Mouse (Mus musculus) cerebellum, adult 8-10 months (tissue): ENCODE data around the gene Ly6g6d.
"Not testable (repeated sequence)": the region's sequence is repeated elsewhere in the genome, so short reads cannot be mapped to it uniquely, and the experiment has no call there.

Experiments used
- DNase-seq: peaks from one replicate; pipeline ENCODE4 v3.0.0; 2022

Ly6g6d gene

GRCm38 (mm10) chr17:35077786-35078233 lies at the start of gene Ly6g6d:
Gene Ly6g6d, minus strand, starts transcription at chr17:35078065.
- no peak for DNase-seq

GRCm38 (mm10) chr17:35127017-35127416 lies 49.2 kb upstream of the Ly6g6d start:
- DNase-seq = no peak

GRCm38 (mm10) chr17:35126206-35126611 lies 48.3 kb upstream of the Ly6g6d start, which contains the start of gene D17H6S53E:
Gene D17H6S53E, plus strand, starts transcription at chr17:35126373.
- DNase-seq = peak; percentile 63

- no peak for DNase-seq
Observed at GRCm38 (mm10) chr17:35125578-35125977, 47.7 kb upstream of the Ly6g6d start.

- DNase-seq = no peak
Observed at GRCm38 (mm10) chr17:35125081-35125480, 47.2 kb upstream of the Ly6g6d start.

- DNase-seq = not testable (repeated sequence)
Observed at GRCm38 (mm10) chr17:35124261-35124896, 46.5 kb upstream of the Ly6g6d start.

GRCm38 (mm10) chr17:35123287-35123686 lies 45.4 kb upstream of the Ly6g6d start:
- DNase-seq = not testable (repeated sequence)

GRCm38 (mm10) chr17:35121871-35122303 lies 44.0 kb upstream of the Ly6g6d start, which contains the start of gene Csnk2b:
Gene Csnk2b, minus strand, starts transcription at chr17:35122053.
- peak; percentile 67 for DNase-seq

- DNase-seq = peak; percentile 96
Observed at GRCm38 (mm10) chr17:35121143-35121799, 43.4 kb upstream of the Ly6g6d start, which contains the start of gene Gpank1. Gene Gpank1, plus strand, starts transcription at chr17:35121455.

- no peak for DNase-seq
Observed at GRCm38 (mm10) chr17:35120745-35121142, 42.9 kb upstream of the Ly6g6d start.

GRCm38 (mm10) chr17:35115046-35116019 lies 37.5 kb upstream of the Ly6g6d start, which contains the start of gene Ly6g5b:
Gene Ly6g5b, minus strand, starts transcription at chr17:35115428.
- DNase-seq = no peak

- no peak for DNase-seq
Observed at GRCm38 (mm10) chr17:35111774-35112173, 33.9 kb upstream of the Ly6g6d start.

GRCm38 (mm10) chr17:35108097-35108496 lies 30.2 kb upstream of the Ly6g6d start, which contains the start of gene Ly6g5c:
Gene Ly6g5c, plus strand, starts transcription at chr17:35108279.
- no peak for DNase-seq

- no peak for DNase-seq
Observed at GRCm38 (mm10) chr17:35106522-35106921, 28.7 kb upstream of the Ly6g6d start.

GRCm38 (mm10) chr17:35105740-35106389 lies 28.0 kb upstream of the Ly6g6d start:
- peak; percentile 66 for DNase-seq

- no peak for DNase-seq
Observed at GRCm38 (mm10) chr17:35104754-35105153, 26.9 kb upstream of the Ly6g6d start.

- no peak for DNase-seq
Observed at GRCm38 (mm10) chr17:35104079-35104478, 26.2 kb upstream of the Ly6g6d start.

- no peak for DNase-seq
Observed at GRCm38 (mm10) chr17:35103221-35103690, 25.4 kb upstream of the Ly6g6d start.

GRCm38 (mm10) chr17:35102299-35102698 lies 24.4 kb upstream of the Ly6g6d start:
- DNase-seq = no peak

GRCm38 (mm10) chr17:35101161-35101560 lies 23.3 kb upstream of the Ly6g6d start:
- DNase-seq = no peak

- no peak for DNase-seq
Observed at GRCm38 (mm10) chr17:35100196-35100765, 22.4 kb upstream of the Ly6g6d start.
